Mouse (Mus musculus): ENCODE results near the gene Gstm1. TPM values are rescaled to one million over a fixed set of nuclear protein-coding genes. Genes with fewer than 3 reads are reported as not detected.
"Not testable (repeated sequence)": the region's sequence is repeated elsewhere in the genome, so short reads cannot be mapped to it uniquely, and the experiment has no call there.

Gene Gstm1
- polyA plus RNA-seq, 1 experiment from 2014 or later, result 892 TPM

DNA sequence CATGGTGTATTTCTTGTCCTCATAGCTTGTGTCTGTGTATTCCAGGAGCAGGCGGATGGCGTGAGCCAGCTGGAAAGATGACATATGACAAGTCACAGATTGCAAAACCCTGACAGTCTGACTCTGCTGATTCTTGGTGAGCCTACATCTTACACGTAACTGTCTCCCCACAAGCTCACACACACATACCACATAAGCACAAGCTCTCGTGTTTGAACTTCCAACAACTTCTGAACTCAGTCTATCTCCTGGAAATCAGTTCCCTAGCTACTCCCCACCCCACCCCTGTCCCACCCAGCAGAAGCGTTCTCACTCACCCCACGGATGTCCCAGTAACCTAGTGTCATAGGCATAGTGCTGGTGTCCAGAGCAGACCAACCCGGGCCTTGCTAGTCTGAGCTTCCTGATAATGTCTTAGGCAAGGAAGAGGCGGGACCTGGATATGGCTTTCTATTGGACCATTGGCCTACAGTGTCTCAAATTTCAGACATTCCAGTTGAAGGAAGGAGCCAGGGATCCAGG lies 31.7 kb downstream of the Gstm1 start, which contains the start of gene Gstm2:
Gene Gstm2, minus strand, starts transcription at position 413 of the 522 bp plus-strand sequence.
- Histone ChIP-seq H3K4me2 (replicated peaks; ENCODE audit: low read depth) (peak within 1 kb of the TSS; percentile 48), H3K9ac (ENCODE audit: low read length) (peak within 1 kb of the TSS; percentile 41), H3K27me3 (ENCODE audit: control insufficient read depth, insufficient read depth, low read length) (no peaks in the 10 kb centered on the region), H3K36me3 (ENCODE audit: control insufficient read depth, insufficient read depth, low read length) (no peaks in the 10 kb centered on the region), H3K4me3 (ENCODE audit: low read depth, low read length) (peak within 1 kb of the TSS; percentile 28), H3K27ac (replicated peaks) (peak within 1 kb of the TSS; percentile 74), H3K9me3 (ENCODE audit: control insufficient read depth, low read length) (no peaks in the 10 kb centered on the region), H3K4me1 (replicated peaks; ENCODE audit: control insufficient read depth, insufficient read depth) (no peaks in the 10 kb centered on the region)
- ATAC-seq (ENCODE audit: low FRiP score, low TSS enrichment), result peak; percentile 94
- DNase-seq (ENCODE audit: low spot score), result peak; percentile 72
- WGBS, result 16% methylated on average over 8 of the region's 8 CpGs
- TF ChIP-seq EP300 (optimal IDR thresholded peaks at IDR 0.05) (no peak), CTCF (IDR thresholded peaks at IDR 0.05; ENCODE audit: low read depth) (no peak)

DNA sequence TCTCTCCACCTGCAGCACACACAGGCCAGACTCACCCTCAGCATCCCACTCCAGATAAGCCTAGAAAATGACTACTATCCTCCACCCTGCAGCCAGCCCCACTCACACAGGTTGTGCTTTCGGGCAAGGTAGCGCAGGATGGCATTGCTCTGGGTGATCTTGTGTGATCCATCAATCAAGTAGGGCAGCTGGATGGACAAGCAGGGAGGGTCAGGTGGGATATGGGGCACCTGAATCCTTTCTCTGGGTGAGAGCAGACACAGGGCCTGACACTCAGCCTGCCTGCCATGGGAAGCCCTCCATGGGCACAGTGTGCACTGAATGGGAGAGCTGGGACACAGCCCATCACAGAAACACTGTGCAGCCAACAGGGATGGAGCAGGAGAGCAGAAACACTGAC lies 32.6 kb downstream of the Gstm1 start:
- ATAC-seq (ENCODE audit: low FRiP score, low TSS enrichment); H3K27me3 ChIP-seq (ENCODE audit: control insufficient read depth, insufficient read depth, low read length); DNase-seq (ENCODE audit: low spot score); H3K9ac ChIP-seq (ENCODE audit: low read length); H3K4me3 ChIP-seq (ENCODE audit: low read depth, low read length); H3K4me1 ChIP-seq (replicated peaks; ENCODE audit: control insufficient read depth, insufficient read depth); H3K36me3 ChIP-seq (ENCODE audit: control insufficient read depth, insufficient read depth, low read length); H3K9me3 ChIP-seq (ENCODE audit: control insufficient read depth, low read length): not testable (repeated sequence)
- Histone ChIP-seq H3K27ac (replicated peaks) (0 out of 2 replicates have a peak overlapping the region, but pooled peaks have one; percentile 74), H3K4me2 (replicated peaks; ENCODE audit: low read depth) (peak overlapping the region; percentile 48)
- 95% methylated on average over 2 of the region's 2 CpGs for WGBS

DNA sequence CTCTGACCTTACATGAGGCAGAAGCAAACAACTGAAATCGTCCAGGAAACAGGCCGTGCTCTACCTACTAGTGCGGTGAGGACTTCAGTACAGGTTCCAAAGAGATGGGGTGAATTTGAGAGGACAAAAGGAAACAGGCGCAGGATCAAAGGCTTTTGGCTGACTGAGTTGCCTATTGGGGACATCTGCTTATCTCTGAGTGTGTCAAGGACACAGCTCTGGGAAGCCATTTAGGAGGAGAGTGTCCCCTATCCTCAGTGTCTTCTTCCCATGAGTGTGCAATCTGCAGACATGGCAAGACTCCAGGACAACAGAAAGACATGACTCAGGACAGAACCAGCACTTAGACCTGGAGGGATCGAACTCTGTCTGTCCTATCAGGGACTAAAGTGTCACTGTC lies 33.3 kb downstream of the Gstm1 start:
- H3K9ac ChIP-seq (ENCODE audit: low read length), result no peak overlapping the region
- TF ChIP-seq CTCF (IDR thresholded peaks at IDR 0.05; ENCODE audit: low read depth) (no peak), EP300 (optimal IDR thresholded peaks at IDR 0.05) (no peak)
- no peak overlapping the region for H3K27ac ChIP-seq (replicated peaks)
- no peaks in the 10 kb centered on the region for H3K9me3 ChIP-seq (ENCODE audit: control insufficient read depth, low read length)
- no peak overlapping the region for H3K4me2 ChIP-seq (replicated peaks; ENCODE audit: low read depth)
- no peak overlapping the region for H3K4me3 ChIP-seq (ENCODE audit: low read depth, low read length)
- H3K36me3 ChIP-seq (ENCODE audit: control insufficient read depth, insufficient read depth, low read length), result no peaks in the 10 kb centered on the region
- H3K4me1 ChIP-seq (replicated peaks; ENCODE audit: control insufficient read depth, insufficient read depth), result no peaks in the 10 kb centered on the region
- 74% methylated on average over 5 of the region's 5 CpGs for WGBS
- DNase-seq (ENCODE audit: low spot score), result no peak
- ATAC-seq (ENCODE audit: low FRiP score, low TSS enrichment), result no peak
- no peaks in the 10 kb centered on the region for H3K27me3 ChIP-seq (ENCODE audit: control insufficient read depth, insufficient read depth, low read length)

DNA sequence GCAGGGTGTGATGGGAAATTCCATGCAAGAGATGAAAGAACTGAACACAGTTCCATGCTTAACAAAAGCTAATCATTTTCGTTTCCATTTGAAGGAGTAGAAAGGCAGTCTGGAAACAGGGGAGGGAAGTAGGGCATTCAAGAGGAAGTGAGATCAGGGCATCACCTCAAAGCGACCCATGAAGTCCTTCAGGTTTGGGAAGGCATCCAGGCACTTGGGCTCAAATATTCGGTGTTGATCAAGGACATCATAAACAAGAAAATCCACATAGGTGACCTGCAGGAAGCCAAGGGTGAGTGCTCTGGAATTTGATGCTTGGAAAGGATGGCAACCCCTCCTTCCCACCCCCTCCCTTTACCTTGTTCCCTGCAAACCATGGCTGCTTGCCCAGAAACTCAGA lies 34.0 kb downstream of the Gstm1 start:
- WGBS, result 53% methylated on average over 3 of the region's 3 CpGs

DNA sequence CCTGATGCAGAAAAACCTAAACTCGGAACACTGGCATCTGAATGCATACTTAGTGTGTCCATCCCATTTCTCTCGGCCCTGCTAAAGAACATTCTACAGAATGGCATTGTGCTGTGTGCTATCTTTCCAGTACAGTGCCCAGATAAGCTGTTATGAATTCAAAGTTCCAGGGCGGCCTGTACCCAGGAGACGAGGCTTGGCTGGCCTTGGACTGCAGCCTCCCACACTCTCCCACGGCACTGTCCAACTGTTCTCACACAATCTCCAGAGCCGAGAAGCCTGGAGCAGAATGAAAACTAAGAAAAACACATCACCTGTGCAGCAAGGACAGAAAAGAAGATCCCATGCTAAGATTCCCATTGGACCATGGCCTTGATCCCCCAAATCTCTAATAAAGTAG lies 35.0 kb downstream of the Gstm1 start:
- no peak for ATAC-seq (ENCODE audit: low FRiP score, low TSS enrichment)
- WGBS, result 72% methylated on average over 6 of the region's 6 CpGs

More for the DNA sequence above, 34.0 kb downstream of the Gstm1 start:
- no peaks in the 10 kb centered on the region for H3K36me3 ChIP-seq (ENCODE audit: control insufficient read depth, insufficient read depth, low read length)
- H3K27ac ChIP-seq (replicated peaks), result no peak overlapping the region
- no peak overlapping the region for H3K4me3 ChIP-seq (ENCODE audit: low read depth, low read length)
- H3K4me1 ChIP-seq (replicated peaks; ENCODE audit: control insufficient read depth, insufficient read depth), result no peaks in the 10 kb centered on the region
- no peak for DNase-seq (ENCODE audit: low spot score)
- no peak overlapping the region for H3K9ac ChIP-seq (ENCODE audit: low read length)
- no peak overlapping the region for H3K4me2 ChIP-seq (replicated peaks; ENCODE audit: low read depth)
- H3K9me3 ChIP-seq (ENCODE audit: control insufficient read depth, low read length), result no peaks in the 10 kb centered on the region
- no peaks in the 10 kb centered on the region for H3K27me3 ChIP-seq (ENCODE audit: control insufficient read depth, insufficient read depth, low read length)
- TF ChIP-seq EP300 (optimal IDR thresholded peaks at IDR 0.05) (no peak), CTCF (IDR thresholded peaks at IDR 0.05; ENCODE audit: low read depth) (no peak)
- ATAC-seq (ENCODE audit: low FRiP score, low TSS enrichment), result no peak

DNA sequence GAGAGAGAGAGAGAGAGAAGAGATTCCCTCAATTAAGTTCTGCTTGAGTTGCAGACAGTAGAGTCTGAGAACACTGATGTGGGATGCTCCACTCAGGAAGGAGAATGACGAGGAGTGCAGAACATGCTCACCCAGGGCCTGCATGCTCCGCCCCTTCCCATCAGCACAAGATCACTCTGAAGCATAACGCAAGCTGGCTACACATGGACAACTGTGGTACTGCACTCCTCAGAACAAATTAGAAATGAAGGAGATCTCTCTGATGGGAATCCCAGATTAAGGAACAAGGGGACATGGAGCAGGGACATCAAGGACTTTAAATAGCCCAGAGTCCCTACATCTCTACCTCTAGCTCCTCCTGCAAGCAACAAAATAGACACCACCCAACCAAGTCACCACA lies 36.5 kb downstream of the Gstm1 start:
- no peaks in the 10 kb centered on the region for H3K27me3 ChIP-seq (ENCODE audit: control insufficient read depth, insufficient read depth, low read length)
- H3K9me3 ChIP-seq (ENCODE audit: control insufficient read depth, low read length), result no peaks in the 10 kb centered on the region
- 76% methylated on average over 3 of the region's 3 CpGs for WGBS
- no peaks in the 10 kb centered on the region for H3K4me1 ChIP-seq (replicated peaks; ENCODE audit: control insufficient read depth, insufficient read depth)
- TF ChIP-seq EP300 (optimal IDR thresholded peaks at IDR 0.05) (no peak), CTCF (IDR thresholded peaks at IDR 0.05; ENCODE audit: low read depth) (peak; percentile 21)
- H3K4me2 ChIP-seq (replicated peaks; ENCODE audit: low read depth), result no peak overlapping the region
- no peak overlapping the region for H3K27ac ChIP-seq (replicated peaks)
- no peak overlapping the region for H3K4me3 ChIP-seq (ENCODE audit: low read depth, low read length)
- DNase-seq (ENCODE audit: low spot score), result no peak
- H3K9ac ChIP-seq (ENCODE audit: low read length), result no peak overlapping the region
- no peak for ATAC-seq (ENCODE audit: low FRiP score, low TSS enrichment)
- H3K36me3 ChIP-seq (ENCODE audit: control insufficient read depth, insufficient read depth, low read length), result no peaks in the 10 kb centered on the region

More for the DNA sequence above, 35.0 kb downstream of the Gstm1 start:
- DNase-seq (ENCODE audit: low spot score), result no peak
- no peak overlapping the region for H3K27ac ChIP-seq (replicated peaks)
- no peak overlapping the region for H3K4me3 ChIP-seq (ENCODE audit: low read depth, low read length)
- no peak overlapping the region for H3K4me2 ChIP-seq (replicated peaks; ENCODE audit: low read depth)
- no peaks in the 10 kb centered on the region for H3K4me1 ChIP-seq (replicated peaks; ENCODE audit: control insufficient read depth, insufficient read depth)
- H3K9ac ChIP-seq (ENCODE audit: low read length), result no peak overlapping the region
- no peaks in the 10 kb centered on the region for H3K9me3 ChIP-seq (ENCODE audit: control insufficient read depth, low read length)
- H3K27me3 ChIP-seq (ENCODE audit: control insufficient read depth, insufficient read depth, low read length), result no peaks in the 10 kb centered on the region
- no peak for TF ChIP-seq EP300 (optimal IDR thresholded peaks at IDR 0.05)
- TF ChIP-seq CTCF (IDR thresholded peaks at IDR 0.05; ENCODE audit: low read depth), result no peak
- no peaks in the 10 kb centered on the region for H3K36me3 ChIP-seq (ENCODE audit: control insufficient read depth, insufficient read depth, low read length)
